Mouse (Mus musculus) thymus, postnatal 36 days (tissue): ENCODE measurements around the gene Zmiz1.

Experiments used
- DNase-seq, 2 experiments: peaks; one replicate each; pipeline ENCODE4 v3.0.0; 2022; ENCODE audit warnings: mixed read lengths in 2 of 2

The Zmiz1 gene

DNA sequence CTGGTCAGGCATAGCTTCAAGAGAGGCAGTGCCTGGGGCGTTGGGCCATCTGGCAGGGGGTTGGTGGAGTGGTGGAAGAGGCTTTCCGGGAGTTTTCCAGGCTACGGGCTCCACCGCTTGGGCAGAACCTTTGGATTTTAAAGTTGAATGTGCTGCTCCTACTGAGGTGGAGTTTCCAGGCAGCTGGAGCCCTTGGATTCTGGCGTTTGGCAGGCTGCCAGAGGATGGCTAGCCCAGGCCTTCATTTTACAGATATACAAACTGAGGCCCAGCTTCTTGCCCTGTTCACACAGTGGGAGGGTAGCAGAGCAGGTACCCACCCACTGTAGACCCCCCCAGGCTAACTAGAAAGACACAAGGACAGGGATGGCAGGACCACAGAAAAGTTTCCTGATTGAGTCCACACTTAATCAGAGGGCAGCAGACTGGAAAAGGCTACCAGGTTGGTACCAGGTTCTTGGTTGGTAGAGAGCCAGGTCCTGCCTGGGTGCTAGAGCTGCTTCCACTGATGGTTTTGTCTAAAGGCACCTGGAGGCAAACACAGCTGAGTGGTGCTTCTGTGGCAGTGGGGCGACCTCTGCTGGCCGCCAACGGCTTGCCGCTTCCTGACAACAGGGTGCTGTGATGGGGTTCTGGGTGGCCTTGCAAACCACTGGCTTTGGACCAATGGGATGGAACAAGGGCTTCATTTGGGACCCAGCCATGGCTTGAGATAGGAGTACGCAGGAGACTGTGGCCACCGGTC, 106.5 kb downstream of the Zmiz1 start:
- DNase-seq = peak; percentile 86 to 88

DNA sequence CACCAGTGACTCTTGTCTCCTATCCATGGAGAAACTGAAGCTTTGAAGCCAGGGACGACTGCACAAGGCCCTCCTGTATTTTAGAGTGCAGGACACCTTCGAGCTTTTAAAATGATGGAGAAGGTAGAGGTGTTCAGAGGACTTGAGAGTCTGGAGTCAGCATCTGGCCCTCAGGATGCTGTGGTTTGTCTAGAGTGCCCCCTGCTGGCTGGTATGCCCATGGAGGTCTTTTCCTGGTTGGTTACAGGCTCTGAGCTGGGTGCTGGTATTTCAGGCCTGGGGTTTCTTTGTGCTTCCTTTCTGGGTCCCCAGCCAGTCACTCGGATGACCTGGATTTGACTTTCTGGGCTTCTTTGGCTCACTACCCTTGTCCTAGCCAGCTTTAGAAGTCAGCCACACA, 108.3 kb downstream of the Zmiz1 start:
- peak; percentile 78 to 81 for DNase-seq

DNA sequence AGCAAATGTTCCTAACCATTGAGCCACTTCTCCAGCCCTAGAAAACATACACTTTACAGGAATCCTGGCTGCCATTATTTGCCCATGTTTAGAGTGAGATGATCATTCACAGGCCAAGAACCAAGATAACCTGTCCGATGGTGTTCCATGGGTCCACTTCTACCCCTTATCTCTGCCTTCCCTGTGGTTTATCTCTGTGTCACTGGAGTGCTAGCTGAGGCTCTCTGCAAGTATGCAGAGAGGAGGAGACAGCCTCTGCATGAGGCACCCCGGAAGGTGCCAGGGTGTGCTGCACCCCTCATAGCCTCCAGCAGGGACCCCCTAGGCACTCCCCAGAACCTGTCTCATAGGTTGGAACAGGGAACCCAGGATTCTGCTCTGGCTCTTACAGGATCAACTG, 108.9 kb downstream of the Zmiz1 start:
- no peak for DNase-seq

DNA sequence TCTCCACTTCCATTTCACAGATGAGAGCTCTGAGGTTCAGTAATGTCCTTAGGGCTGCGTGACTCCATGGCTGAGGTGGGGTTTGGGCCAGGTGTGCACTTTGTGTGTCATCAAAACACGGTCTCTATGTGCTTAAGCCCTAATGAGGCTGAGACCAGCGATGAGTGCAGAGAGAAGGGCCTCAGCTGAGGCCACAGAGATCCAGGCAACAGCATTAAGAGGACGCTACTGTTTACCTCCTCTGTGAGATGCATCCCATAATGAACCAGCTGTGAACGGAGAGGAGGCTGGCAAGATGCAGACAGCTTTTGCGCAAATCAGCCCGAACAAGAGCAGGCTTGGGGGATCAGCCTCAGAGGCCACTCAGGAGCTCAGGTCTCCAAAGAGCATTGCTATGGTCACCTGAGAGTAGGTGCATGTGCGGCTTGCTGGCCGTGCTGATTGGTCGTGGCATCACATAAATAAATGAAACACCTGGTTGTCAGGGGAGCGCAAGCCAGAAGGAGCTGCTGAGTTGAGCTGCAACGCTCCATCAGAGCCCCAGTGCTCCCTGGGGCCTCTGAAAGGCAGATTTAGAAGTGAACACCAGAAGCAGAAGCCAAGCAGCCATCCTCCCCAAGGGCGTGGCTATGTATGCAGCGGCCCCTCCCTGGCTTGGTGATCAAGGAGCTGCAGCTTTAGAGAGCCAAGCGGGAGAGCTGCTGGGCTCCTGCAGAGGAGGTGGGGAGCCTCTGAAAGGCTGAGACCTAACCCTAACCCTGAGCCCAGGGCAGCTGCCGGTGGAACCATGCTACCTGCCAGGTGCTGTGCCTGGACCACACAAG, 115.3 kb downstream of the Zmiz1 start:
- DNase-seq = no peak

- DNase-seq = no peak
Measured at GRCm38 (mm10) chr14:25576642-25577041, 117.7 kb downstream of the Zmiz1 start.

DNA sequence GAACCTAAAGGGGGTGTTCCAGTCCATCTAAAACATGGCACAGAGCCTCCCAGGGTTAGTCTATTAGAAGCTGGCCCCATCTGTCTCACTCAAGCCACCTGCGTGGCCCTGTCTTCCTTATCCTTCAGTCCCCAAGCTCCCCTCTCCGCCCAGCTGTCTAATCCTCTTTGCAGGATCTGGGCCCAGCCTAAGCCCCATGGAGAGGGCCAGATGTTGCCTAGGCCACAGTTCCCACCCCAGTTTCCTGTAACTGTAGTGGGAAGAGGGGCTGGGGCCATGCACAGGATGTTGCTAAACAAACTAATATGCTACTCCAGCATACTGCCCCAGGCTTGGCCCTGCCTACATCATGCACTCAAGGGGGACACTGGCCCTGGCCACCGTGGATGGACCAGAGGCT, 118.4 kb downstream of the Zmiz1 start:
- no peak for DNase-seq

DNA sequence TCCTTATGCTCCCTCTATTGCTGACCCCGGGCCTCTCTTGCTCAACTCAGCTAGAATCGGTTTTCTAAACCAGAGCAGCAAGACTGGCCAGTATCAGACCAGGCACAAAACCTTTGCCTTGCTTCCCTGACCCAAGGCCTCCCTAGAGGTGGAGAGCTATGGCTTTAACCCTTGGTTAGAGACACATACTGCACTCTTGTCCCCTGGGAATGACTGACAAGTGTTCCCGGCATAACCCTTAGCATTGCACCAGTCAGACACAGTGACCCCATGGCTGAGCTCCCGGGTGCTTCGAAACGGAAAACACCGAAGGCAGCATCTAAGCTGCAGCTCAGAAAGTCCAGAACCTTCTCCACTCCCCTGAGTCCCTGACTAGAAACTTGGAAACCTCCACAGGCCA, 120.6 kb downstream of the Zmiz1 start:
- DNase-seq = no peak

DNA sequence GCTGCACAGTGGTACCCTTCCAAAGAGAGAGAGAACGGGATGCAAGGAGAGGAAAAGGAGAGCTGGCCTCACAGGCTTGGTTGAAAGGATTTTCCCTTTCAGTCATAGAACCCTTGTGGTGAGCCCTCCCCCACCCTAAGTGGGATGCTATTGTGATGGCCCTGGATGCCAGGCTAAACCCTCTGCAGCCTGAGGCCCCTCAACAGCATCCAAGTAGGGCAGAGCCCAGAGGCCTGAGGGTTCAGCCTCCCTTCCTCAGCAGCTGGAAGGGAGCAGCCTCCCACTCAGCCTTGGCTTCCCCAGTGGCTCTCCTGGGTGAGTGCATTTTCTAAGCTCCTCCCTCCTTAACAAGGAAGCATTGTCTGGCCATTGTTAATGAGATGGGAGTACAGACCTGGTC, 121.4 kb downstream of the Zmiz1 start:
- no peak for DNase-seq

- no peak for DNase-seq
Measured at GRCm38 (mm10) chr14:25582603-25583002, 123.6 kb downstream of the Zmiz1 start.

DNA sequence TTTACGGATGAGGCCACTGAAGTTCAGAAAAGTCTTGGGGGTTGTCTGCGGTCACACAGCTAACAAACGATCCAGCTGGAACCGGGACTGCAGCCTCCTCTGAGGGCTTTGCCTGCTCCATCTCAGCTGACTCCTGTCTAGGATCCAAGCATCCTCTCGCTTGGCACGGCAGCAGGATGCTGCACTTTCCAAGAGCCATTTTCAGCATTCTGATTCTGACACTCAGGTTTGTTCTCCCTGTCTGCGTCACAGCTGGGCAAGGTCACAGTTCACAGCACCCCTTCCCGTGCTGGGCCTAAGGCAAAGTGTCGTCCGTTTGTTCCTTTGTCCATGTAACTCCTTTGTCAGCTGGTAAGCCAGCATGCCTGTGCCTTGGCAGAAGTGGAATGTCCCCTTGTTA, 124.9 kb downstream of the Zmiz1 start:
- DNase-seq = no peak

GRCm38 (mm10) chr14:25585545-25586301, 126.7 kb downstream of the Zmiz1 start:
- no peak for DNase-seq

- no peak for DNase-seq
Measured at GRCm38 (mm10) chr14:25586846-25587486, 128.0 kb downstream of the Zmiz1 start.

DNA sequence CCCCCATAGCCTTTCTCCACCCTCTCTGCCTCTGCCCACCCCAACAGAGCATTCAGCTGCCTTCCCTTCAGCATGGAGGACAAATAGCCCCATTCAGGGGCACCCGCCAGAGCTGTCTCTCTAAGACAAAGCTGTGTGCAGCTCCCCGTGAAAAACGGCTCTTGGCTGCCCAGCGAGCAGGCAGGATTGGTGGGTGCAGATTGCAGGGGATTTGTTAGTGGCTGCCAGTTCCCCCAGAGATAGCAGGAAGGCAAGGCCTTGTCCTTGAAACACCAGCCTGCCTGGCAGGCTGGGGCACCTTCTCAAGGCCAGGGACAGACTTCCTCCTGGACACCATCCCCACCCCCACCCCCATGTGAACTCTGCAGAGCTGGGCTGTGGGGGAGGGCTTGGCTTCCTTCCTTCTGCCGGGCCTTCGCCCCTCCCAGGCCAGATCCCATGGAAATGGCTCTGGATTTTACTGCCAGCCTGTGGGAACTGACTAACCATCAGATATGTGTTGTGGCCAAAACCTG, 128.6 kb downstream of the Zmiz1 start:
- DNase-seq = no peak

DNA sequence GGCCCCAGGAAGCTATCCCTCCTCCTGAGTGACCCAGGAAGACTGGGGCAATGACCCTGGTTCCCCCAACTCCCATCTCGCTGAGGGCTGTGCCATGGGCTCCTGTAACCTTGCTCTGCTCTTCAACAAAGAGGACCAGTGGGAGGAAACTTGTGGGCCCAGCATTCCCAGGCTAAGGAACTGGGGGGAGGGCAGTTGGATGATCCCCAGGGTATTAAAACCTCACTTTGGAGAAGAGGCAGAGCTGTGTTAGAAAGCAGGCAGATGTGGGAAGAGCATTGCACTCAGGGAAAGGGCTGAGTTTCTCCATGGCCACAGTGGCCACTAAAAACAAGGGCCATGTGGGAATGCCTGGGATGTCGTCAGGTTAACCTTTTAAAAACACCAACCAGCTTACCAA, 129.2 kb downstream of the Zmiz1 start:
- no peak for DNase-seq

DNA sequence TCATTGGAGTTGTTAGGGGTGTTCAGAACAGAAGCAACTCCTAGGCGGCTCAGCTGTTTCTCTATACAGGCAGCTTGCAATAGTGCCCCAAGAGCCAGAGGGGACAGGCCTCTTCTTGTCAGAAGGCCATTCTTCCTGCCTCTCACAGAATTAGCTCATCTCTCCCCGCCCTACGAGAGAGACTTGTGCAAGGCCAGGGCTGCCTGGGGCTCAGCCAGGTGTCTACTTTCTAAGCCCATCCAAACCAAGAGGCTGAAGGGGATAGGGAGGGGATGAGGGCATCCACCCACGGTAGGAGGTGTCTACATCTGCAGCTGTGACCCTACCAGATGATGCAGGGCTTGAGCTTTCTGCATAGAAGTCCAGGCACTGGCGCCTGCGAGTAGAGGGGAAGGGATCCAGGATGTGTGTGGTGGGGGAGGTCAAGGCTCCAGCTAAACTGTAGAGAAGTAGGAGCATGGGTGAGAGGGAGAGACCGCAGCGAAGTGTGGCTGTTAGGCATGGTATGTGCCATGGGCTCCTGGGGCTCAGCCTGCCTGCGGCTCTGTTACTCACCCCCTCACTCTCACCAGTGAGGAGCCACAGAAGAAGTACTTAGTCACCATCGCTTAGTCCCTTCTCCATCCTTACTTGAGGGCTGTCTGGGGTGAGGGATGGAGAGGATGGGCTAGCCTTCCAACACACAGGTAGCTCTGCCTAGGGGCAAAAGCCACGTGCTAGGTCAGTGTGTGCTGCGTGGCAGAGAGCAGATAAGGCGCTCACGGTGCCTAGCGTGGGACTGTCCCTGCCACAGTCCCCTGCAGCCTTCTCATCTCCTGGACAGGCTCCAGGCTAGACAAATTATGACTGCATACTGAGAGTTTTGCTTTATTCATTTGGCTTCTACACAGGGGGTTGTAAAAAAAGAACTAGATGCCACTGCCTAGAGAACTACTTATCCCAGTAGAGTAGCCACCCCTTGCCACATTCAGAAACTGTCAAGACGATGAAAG, 130.3 kb downstream of the Zmiz1 start:
- no peak for DNase-seq

- no peak for DNase-seq
Measured at GRCm38 (mm10) chr14:25591000-25591399, 132.0 kb downstream of the Zmiz1 start.

DNA sequence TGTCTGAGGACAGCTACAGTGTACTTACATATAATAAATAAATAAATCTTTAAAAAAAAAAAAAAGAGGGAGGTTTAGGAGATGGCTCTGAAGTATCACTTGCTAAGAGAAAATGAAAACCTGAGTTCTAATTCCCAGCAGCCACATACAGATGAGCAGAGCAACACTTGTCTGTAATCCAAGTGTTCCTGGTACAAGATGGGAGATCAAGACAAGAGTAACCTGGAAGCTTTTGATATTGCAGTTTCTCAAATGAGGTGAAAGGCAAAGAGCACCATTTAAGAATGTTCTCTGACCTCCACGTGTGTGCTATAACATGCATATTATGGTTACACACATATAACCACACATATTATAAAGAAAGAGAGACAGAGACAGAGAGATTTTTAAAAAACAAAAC, 132.4 kb downstream of the Zmiz1 start:
- DNase-seq = no peak

GRCm38 (mm10) chr14:25592522-25592921, 133.5 kb downstream of the Zmiz1 start:
- no peak for DNase-seq

DNA sequence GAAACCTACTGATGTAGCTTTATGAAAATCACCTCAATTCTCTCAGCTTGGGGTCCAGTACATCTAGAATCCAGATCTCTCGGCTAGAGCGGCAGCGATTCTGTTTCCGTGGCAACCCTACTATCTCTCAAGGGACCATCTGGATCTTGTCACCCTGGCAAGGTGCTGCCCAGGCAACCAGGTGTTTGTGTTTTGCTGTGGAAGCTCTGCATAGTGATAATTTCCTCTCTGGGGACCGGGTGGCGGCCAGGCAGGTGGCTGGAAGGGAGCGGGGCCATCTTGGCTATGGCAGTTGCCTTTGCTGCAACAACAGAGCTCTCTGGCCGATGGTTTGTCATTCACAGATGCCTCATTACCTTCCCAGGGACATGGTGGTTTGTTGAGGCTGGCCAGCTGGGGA, 134.9 kb downstream of the Zmiz1 start:
- no peak for DNase-seq

GRCm38 (mm10) chr14:25594611-25595010, 135.6 kb downstream of the Zmiz1 start:
- DNase-seq = no peak

DNA sequence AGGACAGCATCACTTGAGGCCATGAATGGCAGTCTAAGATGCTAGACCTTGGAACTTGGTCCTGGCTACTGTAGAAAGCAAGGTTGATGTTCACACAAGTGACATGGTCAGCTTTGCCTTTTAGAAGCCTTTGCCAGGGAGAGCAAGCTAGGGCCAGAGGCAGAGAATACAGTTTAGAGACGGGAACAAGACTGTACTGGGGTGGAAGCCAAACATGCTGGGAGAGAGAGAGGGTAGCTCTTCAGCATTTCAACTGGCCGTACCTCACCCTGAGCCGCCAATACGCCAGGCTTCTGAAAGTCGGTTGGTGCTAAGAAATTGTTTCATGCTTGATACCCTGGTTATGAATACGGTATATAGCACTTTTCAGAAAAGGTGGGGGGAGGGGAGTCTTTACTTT, 140.0 kb downstream of the Zmiz1 start:
- no peak for DNase-seq

DNA sequence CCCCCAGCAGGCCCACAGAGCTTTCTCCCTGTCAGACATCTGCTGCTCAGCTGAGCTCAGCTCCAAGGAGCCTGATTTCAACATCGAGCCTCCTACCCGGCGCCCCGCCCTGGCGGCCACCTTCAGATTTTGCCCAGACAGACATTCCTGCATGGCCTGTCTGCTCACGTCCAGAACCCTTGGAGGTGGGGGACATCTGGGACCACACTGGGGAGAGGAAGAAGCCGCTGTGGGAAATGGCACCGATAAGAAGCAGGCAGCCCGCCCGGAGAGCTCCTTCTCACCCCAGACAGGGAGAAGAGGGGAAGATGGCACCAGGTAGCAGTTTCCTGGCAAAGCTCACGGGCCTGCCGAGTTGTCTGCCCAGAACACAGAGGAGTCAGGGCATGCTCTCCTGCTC, 140.9 kb downstream of the Zmiz1 start:
- no peak for DNase-seq
